Mouse (Mus musculus): ENCODE data around the gene Myo16. TPM values are rescaled to one million over a fixed set of nuclear protein-coding genes. Genes with fewer than 3 reads are reported as not detected.

Gene Myo16
- polyA plus RNA-seq, 1 experiment from 2014 or later: 0.34 TPM

DNA sequence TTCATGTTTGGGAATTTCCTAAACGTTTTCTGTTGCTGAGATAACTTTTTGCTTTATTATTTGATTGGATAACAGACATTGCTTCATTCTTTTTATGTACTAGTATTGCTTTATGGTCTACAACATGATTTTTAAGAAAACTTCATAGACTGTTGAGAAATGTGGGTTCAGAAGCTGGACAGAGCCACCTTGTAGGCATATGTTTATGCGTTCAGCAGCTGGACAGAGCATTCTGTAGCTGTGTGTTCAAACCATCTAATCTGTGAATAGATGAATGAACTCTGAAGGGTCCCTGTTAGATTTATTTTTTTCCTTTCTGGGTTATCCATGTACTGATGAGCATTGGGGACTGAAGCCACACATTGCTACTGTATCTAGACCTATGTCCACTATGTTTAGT, 102.0 kb downstream of the Myo16 start:
- 54% methylated on average over 2 of the region's 2 CpGs for WGBS

DNA sequence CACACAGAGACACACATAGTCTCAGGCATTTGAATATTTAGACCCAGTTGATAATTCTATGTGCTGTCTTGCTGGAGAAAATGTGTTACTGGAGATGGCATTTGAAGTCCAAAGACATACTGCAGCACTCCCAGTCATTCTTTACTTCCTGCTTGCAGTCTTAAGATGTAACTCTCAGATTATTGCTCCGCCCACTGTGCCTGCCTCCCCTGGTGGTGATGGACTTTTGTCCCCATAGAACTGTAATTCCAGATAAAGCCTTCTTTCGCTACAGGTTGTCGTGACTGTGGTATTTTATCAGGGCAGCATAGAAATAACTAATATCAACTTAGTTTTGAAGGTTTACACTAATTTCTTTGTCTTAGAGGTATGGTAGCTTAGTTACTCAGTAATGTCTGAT, 102.9 kb downstream of the Myo16 start:
- no peak overlapping the region for H3K27ac ChIP-seq (replicated peaks in 1 of 2; ENCODE audit: control insufficient read depth in 1 of 2, insufficient read depth in 1 of 2, low read depth in 2 of 2, low read length in 2 of 2)
- no peaks in the 10 kb centered on the region for H3K27me3 ChIP-seq (ENCODE audit: control insufficient read depth, insufficient read depth, low read length)
- no peak overlapping the region for H3K9ac ChIP-seq (ENCODE audit: low read length)
- ATAC-seq (ENCODE audit: insufficient number of reproducible peaks, insufficient read depth, low FRiP score, low read depth): no peak
- no peak overlapping the region for H3K4me3 ChIP-seq (ENCODE audit: control insufficient read depth in 1 of 2, insufficient read depth in 1 of 2, low read depth in 1 of 2, low read length in 2 of 2)
- 70% methylated on average over 3 of the region's 3 CpGs for WGBS
- no peaks in the 10 kb centered on the region for H3K4me1 ChIP-seq (ENCODE audit: control insufficient read depth in 2 of 2, insufficient read depth in 2 of 2, low read length in 2 of 2)
- H3K4me2 ChIP-seq (ENCODE audit: low read length): no peak overlapping the region
- H3K36me3 ChIP-seq (ENCODE audit: control insufficient read depth, insufficient read depth, low read length): no peaks in the 10 kb centered on the region
- no peaks in the 10 kb centered on the region for H3K9me3 ChIP-seq (ENCODE audit: control insufficient read depth, low read length)

More for the DNA sequence above, 102.0 kb downstream of the Myo16 start:
- Histone ChIP-seq H3K9ac (ENCODE audit: low read length) (no peak overlapping the region), H3K27me3 (ENCODE audit: control insufficient read depth, insufficient read depth, low read length) (no peaks in the 10 kb centered on the region), H3K4me3 (ENCODE audit: control insufficient read depth in 1 of 2, insufficient read depth in 1 of 2, low read depth in 1 of 2, low read length in 2 of 2) (no peak overlapping the region), H3K4me1 (ENCODE audit: control insufficient read depth in 2 of 2, insufficient read depth in 2 of 2, low read length in 2 of 2) (no peaks in the 10 kb centered on the region), H3K36me3 (ENCODE audit: control insufficient read depth, insufficient read depth, low read length) (no peaks in the 10 kb centered on the region), H3K9me3 (ENCODE audit: control insufficient read depth, low read length) (no peaks in the 10 kb centered on the region), H3K4me2 (ENCODE audit: low read length) (no peak overlapping the region), H3K27ac (replicated peaks in 1 of 2; ENCODE audit: control insufficient read depth in 1 of 2, insufficient read depth in 1 of 2, low read depth in 2 of 2, low read length in 2 of 2) (no peak overlapping the region)
- ATAC-seq (ENCODE audit: insufficient number of reproducible peaks, insufficient read depth, low FRiP score, low read depth): no peak

- H3K27ac ChIP-seq (replicated peaks in 1 of 2; ENCODE audit: control insufficient read depth in 1 of 2, insufficient read depth in 1 of 2, low read depth in 2 of 2, low read length in 2 of 2): no peak overlapping the region
- ATAC-seq (ENCODE audit: insufficient number of reproducible peaks, insufficient read depth, low FRiP score, low read depth): no peak
- H3K27me3 ChIP-seq (ENCODE audit: control insufficient read depth, insufficient read depth, low read length): no peaks in the 10 kb centered on the region
- WGBS: 61% methylated on average over 4 of the region's 4 CpGs
- H3K4me3 ChIP-seq (ENCODE audit: control insufficient read depth in 1 of 2, insufficient read depth in 1 of 2, low read depth in 1 of 2, low read length in 2 of 2): no peak overlapping the region
- H3K4me2 ChIP-seq (ENCODE audit: low read length): no peak overlapping the region
- H3K36me3 ChIP-seq (ENCODE audit: control insufficient read depth, insufficient read depth, low read length): no peaks in the 10 kb centered on the region
- no peak overlapping the region for H3K9ac ChIP-seq (ENCODE audit: low read length)
- no peaks in the 10 kb centered on the region for H3K4me1 ChIP-seq (ENCODE audit: control insufficient read depth in 2 of 2, insufficient read depth in 2 of 2, low read length in 2 of 2)
- no peaks in the 10 kb centered on the region for H3K9me3 ChIP-seq (ENCODE audit: control insufficient read depth, low read length)
Observed at GRCm38 (mm10) chr8:10270094-10270493, 116.4 kb downstream of the Myo16 start.

GRCm38 (mm10) chr8:10292600-10292999, 138.9 kb downstream of the Myo16 start:
- Histone ChIP-seq H3K27me3 (ENCODE audit: control insufficient read depth, insufficient read depth, low read length) (no peaks in the 10 kb centered on the region), H3K4me1 (ENCODE audit: control insufficient read depth in 2 of 2, insufficient read depth in 2 of 2, low read length in 2 of 2) (no peaks in the 10 kb centered on the region), H3K4me3 (ENCODE audit: control insufficient read depth in 1 of 2, insufficient read depth in 1 of 2, low read depth in 1 of 2, low read length in 2 of 2) (no peak overlapping the region), H3K27ac (replicated peaks in 1 of 2; ENCODE audit: control insufficient read depth in 1 of 2, insufficient read depth in 1 of 2, low read depth in 2 of 2, low read length in 2 of 2) (no peak overlapping the region), H3K9ac (ENCODE audit: low read length) (no peak overlapping the region), H3K4me2 (ENCODE audit: low read length) (no peak overlapping the region), H3K9me3 (ENCODE audit: control insufficient read depth, low read length) (no peaks in the 10 kb centered on the region), H3K36me3 (ENCODE audit: control insufficient read depth, insufficient read depth, low read length) (no peaks in the 10 kb centered on the region)
- WGBS: 39% methylated on average over 4 of the region's 4 CpGs
- no peak for ATAC-seq (ENCODE audit: insufficient number of reproducible peaks, insufficient read depth, low FRiP score, low read depth)

DNA sequence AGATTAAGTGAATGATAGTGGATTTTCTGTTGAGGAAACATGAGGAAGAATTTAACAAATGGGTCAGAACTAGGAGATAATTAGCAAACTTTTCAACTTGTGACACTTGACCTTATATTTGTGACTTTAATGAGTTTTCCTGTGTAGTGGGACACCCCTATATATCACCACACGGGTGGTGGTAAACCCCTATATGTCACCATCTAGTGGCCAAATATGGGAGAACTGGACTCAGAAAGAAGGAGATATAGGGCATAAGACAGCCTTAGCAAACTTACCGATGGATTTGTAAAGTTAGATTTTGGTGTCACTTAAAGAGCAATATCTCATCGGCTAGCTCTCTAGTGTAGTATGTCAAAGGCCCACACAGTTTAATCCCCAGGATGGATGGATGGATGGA, 147.1 kb downstream of the Myo16 start:
- no peak overlapping the region for H3K9ac ChIP-seq (ENCODE audit: low read length)
- no peaks in the 10 kb centered on the region for H3K9me3 ChIP-seq (ENCODE audit: control insufficient read depth, low read length)
- no peak overlapping the region for H3K4me3 ChIP-seq (ENCODE audit: control insufficient read depth in 1 of 2, insufficient read depth in 1 of 2, low read depth in 1 of 2, low read length in 2 of 2)
- H3K27me3 ChIP-seq (ENCODE audit: control insufficient read depth, insufficient read depth, low read length): no peaks in the 10 kb centered on the region
- H3K27ac ChIP-seq (replicated peaks in 1 of 2; ENCODE audit: control insufficient read depth in 1 of 2, insufficient read depth in 1 of 2, low read depth in 2 of 2, low read length in 2 of 2): no peak overlapping the region
- 43% methylated on average over 3 of the region's 3 CpGs for WGBS
- no peak overlapping the region for H3K4me2 ChIP-seq (ENCODE audit: low read length)
- peaks cover 0 to 10% of the 10 kb centered on the region in 2 experiments; a peak in 1 of 4 replicates for H3K4me1 ChIP-seq (ENCODE audit: control insufficient read depth in 2 of 2, insufficient read depth in 2 of 2, low read length in 2 of 2)
- ATAC-seq (ENCODE audit: insufficient number of reproducible peaks, insufficient read depth, low FRiP score, low read depth): no peak
- H3K36me3 ChIP-seq (ENCODE audit: control insufficient read depth, insufficient read depth, low read length): no peaks in the 10 kb centered on the region

DNA sequence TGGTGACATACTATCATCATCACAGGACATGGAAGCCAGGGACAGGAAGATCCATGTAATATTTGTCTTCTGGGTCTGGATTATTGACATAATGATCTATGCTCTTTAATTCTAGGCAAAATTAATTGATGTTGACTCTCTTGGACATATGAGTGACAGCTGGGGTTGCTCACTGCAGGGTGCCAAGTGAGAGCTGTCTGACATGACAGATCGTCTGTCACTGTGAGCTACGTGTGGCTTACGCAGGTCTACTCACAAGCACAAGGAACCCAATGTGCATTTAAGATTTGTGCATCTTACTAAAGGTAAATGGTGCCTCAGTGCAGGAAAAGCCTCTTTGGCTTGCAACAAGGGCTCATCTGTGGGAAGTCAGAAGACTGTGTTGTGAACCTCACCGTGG, 149.3 kb downstream of the Myo16 start:
- 82% methylated on average over 4 of the region's 4 CpGs for WGBS
- no peak overlapping the region for H3K4me2 ChIP-seq (ENCODE audit: low read length)
- peaks cover 0 to 10% of the 10 kb centered on the region in 2 experiments; a peak in 1 of 4 replicates for H3K4me1 ChIP-seq (ENCODE audit: control insufficient read depth in 2 of 2, insufficient read depth in 2 of 2, low read length in 2 of 2)
- H3K9ac ChIP-seq (ENCODE audit: low read length): no peak overlapping the region
- no peaks in the 10 kb centered on the region for H3K27me3 ChIP-seq (ENCODE audit: control insufficient read depth, insufficient read depth, low read length)
- ATAC-seq (ENCODE audit: insufficient number of reproducible peaks, insufficient read depth, low FRiP score, low read depth): no peak
- H3K27ac ChIP-seq (replicated peaks in 1 of 2; ENCODE audit: control insufficient read depth in 1 of 2, insufficient read depth in 1 of 2, low read depth in 2 of 2, low read length in 2 of 2): no peak overlapping the region
- H3K4me3 ChIP-seq (ENCODE audit: control insufficient read depth in 1 of 2, insufficient read depth in 1 of 2, low read depth in 1 of 2, low read length in 2 of 2): no peak overlapping the region
- H3K9me3 ChIP-seq (ENCODE audit: control insufficient read depth, low read length): no peaks in the 10 kb centered on the region
- H3K36me3 ChIP-seq (ENCODE audit: control insufficient read depth, insufficient read depth, low read length): no peaks in the 10 kb centered on the region

DNA sequence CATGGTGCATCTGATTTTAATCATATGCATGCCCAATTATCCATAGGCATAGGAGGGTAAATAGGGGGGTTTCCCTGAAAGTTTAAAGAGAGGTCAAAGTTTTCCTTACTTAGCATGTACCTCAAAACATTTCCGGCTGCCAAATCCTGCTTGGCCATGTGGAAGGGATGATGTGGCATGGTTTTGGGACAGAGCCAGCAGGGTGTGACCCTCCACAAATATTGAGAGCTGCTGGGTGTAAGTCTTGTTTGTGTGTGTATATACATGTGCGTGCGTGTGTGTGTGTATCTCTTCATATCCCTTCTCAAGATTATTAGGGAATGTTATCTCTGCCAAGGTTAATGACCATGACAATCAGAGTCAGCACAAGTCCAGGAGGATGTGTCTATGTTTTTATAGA, 150.3 kb downstream of the Myo16 start:
- Histone ChIP-seq H3K4me3 (ENCODE audit: control insufficient read depth in 1 of 2, insufficient read depth in 1 of 2, low read depth in 1 of 2, low read length in 2 of 2) (no peak overlapping the region), H3K27ac (replicated peaks in 1 of 2; ENCODE audit: control insufficient read depth in 1 of 2, insufficient read depth in 1 of 2, low read depth in 2 of 2, low read length in 2 of 2) (no peak overlapping the region), H3K36me3 (ENCODE audit: control insufficient read depth, insufficient read depth, low read length) (no peaks in the 10 kb centered on the region), H3K4me1 (ENCODE audit: control insufficient read depth in 2 of 2, insufficient read depth in 2 of 2, low read length in 2 of 2) (peaks cover 0 to 10% of the 10 kb centered on the region in 2 experiments; a peak in 1 of 4 replicates), H3K4me2 (ENCODE audit: low read length) (no peak overlapping the region), H3K9me3 (ENCODE audit: control insufficient read depth, low read length) (no peaks in the 10 kb centered on the region), H3K27me3 (ENCODE audit: control insufficient read depth, insufficient read depth, low read length) (no peaks in the 10 kb centered on the region), H3K9ac (ENCODE audit: low read length) (no peak overlapping the region)
- ATAC-seq (ENCODE audit: insufficient number of reproducible peaks, insufficient read depth, low FRiP score, low read depth): no peak
- WGBS: 83% methylated on average over 3 of the region's 3 CpGs

- H3K4me1 ChIP-seq (ENCODE audit: control insufficient read depth in 2 of 2, insufficient read depth in 2 of 2, low read length in 2 of 2): peaks cover 0 to 10% of the 10 kb centered on the region in 2 experiments; a peak in 1 of 4 replicates
- no peaks in the 10 kb centered on the region for H3K9me3 ChIP-seq (ENCODE audit: control insufficient read depth, low read length)
- no peak overlapping the region for H3K9ac ChIP-seq (ENCODE audit: low read length)
- 77% methylated on average over 1 of the region's 1 CpGs for WGBS
- no peak overlapping the region for H3K4me3 ChIP-seq (ENCODE audit: control insufficient read depth in 1 of 2, insufficient read depth in 1 of 2, low read depth in 1 of 2, low read length in 2 of 2)
- H3K27me3 ChIP-seq (ENCODE audit: control insufficient read depth, insufficient read depth, low read length): no peaks in the 10 kb centered on the region
- no peak overlapping the region for H3K27ac ChIP-seq (replicated peaks in 1 of 2; ENCODE audit: control insufficient read depth in 1 of 2, insufficient read depth in 1 of 2, low read depth in 2 of 2, low read length in 2 of 2)
- no peaks in the 10 kb centered on the region for H3K36me3 ChIP-seq (ENCODE audit: control insufficient read depth, insufficient read depth, low read length)
- no peak overlapping the region for H3K4me2 ChIP-seq (ENCODE audit: low read length)
- ATAC-seq (ENCODE audit: insufficient number of reproducible peaks, insufficient read depth, low FRiP score, low read depth): no peak
Observed at GRCm38 (mm10) chr8:10304721-10305120, 151.0 kb downstream of the Myo16 start.

Data from heart, embryonic 14.5 days (tissue).